Mouse (Mus musculus): Measurements from ENCODE around the gene Cenpm. TPM values are rescaled to one million over a fixed set of nuclear protein-coding genes. Genes with fewer than 3 reads are reported as not detected.

Cenpm gene
- polyA plus RNA-seq, 2 experiments = 21.6 to 42.1 TPM

- 37% methylated on average over 9 of the region's 9 CpGs for WGBS (ENCODE audit: insufficient replicate concordance)
- Histone ChIP-seq H3K4me3 (ENCODE audit: insufficient read depth in 1 of 2, low read depth in 2 of 2, low read length in 2 of 2) (no peak overlapping the region), H3K9ac (replicated peaks) (no peak overlapping the region), H3K9me3 (ENCODE audit: control insufficient read depth, low read length) (no peaks in the 10 kb centered on the region), H3K4me1 (replicated peaks; ENCODE audit: control insufficient read depth in 2 of 2, insufficient read depth in 2 of 2, low read length in 1 of 2) (no peaks in the 10 kb centered on the region), H3K27me3 (ENCODE audit: control insufficient read depth, insufficient read depth, low read length) (peaks cover 38% of the 10 kb centered on the region), H3K36me3 (replicated peaks; ENCODE audit: control insufficient read depth, insufficient read depth, low read depth) (no peaks in the 10 kb centered on the region), H3K4me2 (ENCODE audit: low read depth) (no peak overlapping the region), H3K27ac (no peak overlapping the region)
- TF ChIP-seq EP300 (IDR thresholded peaks at IDR 0.05; ENCODE audit: low read depth) (no peak), CTCF (IDR thresholded peaks at IDR 0.05; ENCODE audit: low read depth) (no peak)
- DNase-seq (ENCODE audit: low read depth in 3 of 3, low spot score in 3 of 3) (no peak), ATAC-seq (ENCODE audit: insufficient read depth) (no peak)
Observed at GRCm38 (mm10) chr15:82217980-82218379, 26.6 kb downstream of the Cenpm start.

- WGBS (ENCODE audit: insufficient replicate concordance) = 33% methylated on average over 7 of the region's 7 CpGs
- DNase-seq (ENCODE audit: low read depth in 3 of 3, low spot score in 3 of 3) (no peak), ATAC-seq (ENCODE audit: insufficient read depth) (no peak)
- no peak overlapping the region for H3K27ac ChIP-seq
- no peaks in the 10 kb centered on the region for H3K9me3 ChIP-seq (ENCODE audit: control insufficient read depth, low read length)
- H3K9ac ChIP-seq (replicated peaks) = no peak overlapping the region
- no peaks in the 10 kb centered on the region for H3K4me1 ChIP-seq (replicated peaks; ENCODE audit: control insufficient read depth in 2 of 2, insufficient read depth in 2 of 2, low read length in 1 of 2)
- TF ChIP-seq CTCF (IDR thresholded peaks at IDR 0.05; ENCODE audit: low read depth) = peak; percentile 37
- no peak for TF ChIP-seq EP300 (IDR thresholded peaks at IDR 0.05; ENCODE audit: low read depth)
- peaks cover 45% of the 10 kb centered on the region for H3K27me3 ChIP-seq (ENCODE audit: control insufficient read depth, insufficient read depth, low read length)
- H3K4me3 ChIP-seq (ENCODE audit: insufficient read depth in 1 of 2, low read depth in 2 of 2, low read length in 2 of 2) = no peak overlapping the region
- no peak overlapping the region for H3K4me2 ChIP-seq (ENCODE audit: low read depth)
- H3K36me3 ChIP-seq (replicated peaks; ENCODE audit: control insufficient read depth, insufficient read depth, low read depth) = no peaks in the 10 kb centered on the region
Observed at GRCm38 (mm10) chr15:82217039-82217438, 27.5 kb downstream of the Cenpm start.

DNA sequence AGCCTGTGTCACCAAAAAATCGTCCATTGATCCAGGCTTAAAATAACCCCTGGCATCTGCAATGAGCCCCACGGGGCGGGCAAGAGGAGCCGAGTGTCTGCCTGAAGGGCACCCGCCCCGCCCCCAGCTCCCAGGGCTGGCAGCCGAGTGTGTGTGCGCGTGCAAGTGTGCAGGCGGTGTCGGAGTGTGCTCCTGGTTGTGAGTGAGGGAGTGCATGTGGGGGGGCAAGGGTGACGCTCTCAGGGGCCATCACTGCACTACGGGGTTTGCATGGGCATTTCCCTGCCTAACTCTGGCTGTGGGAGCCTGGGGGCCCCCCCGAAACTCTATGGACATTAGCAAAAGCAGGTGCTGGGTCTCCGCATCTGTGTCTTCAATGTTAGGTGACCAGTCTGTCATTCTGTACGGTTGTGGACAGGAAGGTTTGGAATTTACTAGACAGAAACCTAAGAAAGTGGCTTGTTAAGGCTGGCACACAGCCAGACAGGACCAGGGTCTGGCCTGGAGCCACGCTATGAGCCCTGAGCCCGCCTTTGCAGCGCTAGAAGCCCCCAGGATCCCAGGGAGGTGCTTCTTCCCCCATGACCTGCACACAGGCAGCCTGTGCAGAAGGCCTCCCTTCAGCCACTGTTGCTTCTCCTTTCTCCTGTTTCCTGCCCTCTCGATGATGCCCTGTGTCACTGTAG lies 28.3 kb downstream of the Cenpm start:
- no peaks in the 10 kb centered on the region for H3K4me1 ChIP-seq (replicated peaks; ENCODE audit: control insufficient read depth in 2 of 2, insufficient read depth in 2 of 2, low read length in 1 of 2)
- H3K4me3 ChIP-seq (ENCODE audit: insufficient read depth in 1 of 2, low read depth in 2 of 2, low read length in 2 of 2) = no peak overlapping the region
- ATAC-seq (ENCODE audit: insufficient read depth) (no peak), DNase-seq (ENCODE audit: low read depth in 3 of 3, low spot score in 3 of 3) (no peak)
- no peak overlapping the region for H3K27ac ChIP-seq
- H3K27me3 ChIP-seq (ENCODE audit: control insufficient read depth, insufficient read depth, low read length) = peaks cover 52% of the 10 kb centered on the region
- H3K4me2 ChIP-seq (ENCODE audit: low read depth) = no peak overlapping the region
- H3K9me3 ChIP-seq (ENCODE audit: control insufficient read depth, low read length) = no peaks in the 10 kb centered on the region
- 50% methylated on average over 20 of the region's 20 CpGs for WGBS (ENCODE audit: insufficient replicate concordance)
- TF ChIP-seq EP300 (IDR thresholded peaks at IDR 0.05; ENCODE audit: low read depth) = no peak
- TF ChIP-seq CTCF (IDR thresholded peaks at IDR 0.05; ENCODE audit: low read depth) = no peak
- H3K9ac ChIP-seq (replicated peaks) = no peak overlapping the region
- H3K36me3 ChIP-seq (replicated peaks; ENCODE audit: control insufficient read depth, insufficient read depth, low read depth) = no peaks in the 10 kb centered on the region

- DNase-seq (ENCODE audit: low read depth in 3 of 3, low spot score in 3 of 3) (no peak), ATAC-seq (ENCODE audit: insufficient read depth) (no peak)
Observed at GRCm38 (mm10) chr15:82215332-82216046, 29.1 kb downstream of the Cenpm start.

DNA sequence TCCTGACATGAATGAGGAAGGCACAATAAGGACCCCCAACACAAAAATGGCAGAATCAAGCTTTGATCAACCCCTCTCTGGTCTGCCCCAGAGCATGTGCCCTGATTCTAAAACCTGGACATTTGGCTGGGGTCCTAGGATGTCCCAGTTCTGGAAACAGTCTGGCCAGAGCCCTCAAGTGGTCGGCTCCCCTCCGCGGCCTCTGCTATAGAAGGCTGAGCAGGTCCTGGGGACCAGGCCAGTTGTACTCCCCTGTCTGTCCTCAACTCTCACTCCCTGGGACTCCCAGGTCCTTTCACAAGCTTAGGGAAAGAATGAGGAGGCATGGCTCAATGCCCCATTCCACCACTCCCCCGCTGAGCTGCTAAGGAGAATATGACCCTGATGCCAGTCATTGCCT lies 31.3 kb downstream of the Cenpm start:
- H3K36me3 ChIP-seq (replicated peaks; ENCODE audit: control insufficient read depth, insufficient read depth, low read depth) = no peaks in the 10 kb centered on the region
- peaks cover 72% of the 10 kb centered on the region for H3K27me3 ChIP-seq (ENCODE audit: control insufficient read depth, insufficient read depth, low read length)
- H3K4me3 ChIP-seq (ENCODE audit: insufficient read depth in 1 of 2, low read depth in 2 of 2, low read length in 2 of 2) = no peak overlapping the region
- 21% methylated on average over 4 of the region's 4 CpGs for WGBS (ENCODE audit: insufficient replicate concordance)
- no peak overlapping the region for H3K4me2 ChIP-seq (ENCODE audit: low read depth)
- H3K4me1 ChIP-seq (replicated peaks; ENCODE audit: control insufficient read depth in 2 of 2, insufficient read depth in 2 of 2, low read length in 1 of 2) = no peaks in the 10 kb centered on the region
- H3K9me3 ChIP-seq (ENCODE audit: control insufficient read depth, low read length) = no peaks in the 10 kb centered on the region
- ATAC-seq (ENCODE audit: insufficient read depth) (no peak), DNase-seq (ENCODE audit: low read depth in 3 of 3, low spot score in 3 of 3) (no peak)
- no peak overlapping the region for H3K27ac ChIP-seq
- no peak overlapping the region for H3K9ac ChIP-seq (replicated peaks)
- no peak for TF ChIP-seq EP300 (IDR thresholded peaks at IDR 0.05; ENCODE audit: low read depth)
- no peak for TF ChIP-seq CTCF (IDR thresholded peaks at IDR 0.05; ENCODE audit: low read depth)

More at GRCm38 (mm10) chr15:82215332-82216046, 29.1 kb downstream of the Cenpm start:
- H3K9ac ChIP-seq (replicated peaks) = no peak overlapping the region
- no peak for TF ChIP-seq CTCF (IDR thresholded peaks at IDR 0.05; ENCODE audit: low read depth)
- TF ChIP-seq EP300 (IDR thresholded peaks at IDR 0.05; ENCODE audit: low read depth) = no peak
- no peaks in the 10 kb centered on the region for H3K36me3 ChIP-seq (replicated peaks; ENCODE audit: control insufficient read depth, insufficient read depth, low read depth)
- H3K27ac ChIP-seq = no peak overlapping the region
- H3K9me3 ChIP-seq (ENCODE audit: control insufficient read depth, low read length) = no peaks in the 10 kb centered on the region
- H3K4me3 ChIP-seq (ENCODE audit: insufficient read depth in 1 of 2, low read depth in 2 of 2, low read length in 2 of 2) = no peak overlapping the region
- no peaks in the 10 kb centered on the region for H3K4me1 ChIP-seq (replicated peaks; ENCODE audit: control insufficient read depth in 2 of 2, insufficient read depth in 2 of 2, low read length in 1 of 2)
- no peak overlapping the region for H3K4me2 ChIP-seq (ENCODE audit: low read depth)
- peaks cover 60% of the 10 kb centered on the region for H3K27me3 ChIP-seq (ENCODE audit: control insufficient read depth, insufficient read depth, low read length)
- 41% methylated on average over 11 of the region's 11 CpGs for WGBS (ENCODE audit: insufficient replicate concordance)
